In genomic region chr12:107753536-107753935, GRCm38 (mm10) we compare ENCODE assay signal across 23 mouse cellular contexts.
DNase-seq lines count a peak whose midpoint lies in the region; ATAC-seq lines count a peak whose summit lies in the region.
"Had no signal": no experiment of that assay in that cellular context is flagged by ENCODE, and none has a peak within 500 bp of the region (broad histone marks: within the 10 kb centered on the region; RNA-seq: fewer than 3 reads in every experiment).

No protein-coding gene starts in this region.

- H3K9me3 ChIP-seq in forebrain, embryonic 10.5 days: no peaks in the 10 kb centered on the region
- H3K9me3 ChIP-seq in forebrain, embryonic 14.5 days (replicated peaks; ENCODE audit: control insufficient read depth, low read length): no peaks in the 10 kb centered on the region
- no peaks in the 10 kb centered on the region for H3K9me3 ChIP-seq in lung, embryonic 15.5 days
- no peaks in the 10 kb centered on the region for H3K9me3 ChIP-seq in embryonic facial prominence, embryonic 12.5 days
- no peaks in the 10 kb centered on the region for H3K9me3 ChIP-seq in limb, embryonic 10.5 days (replicated peaks)
- H3K9me3 ChIP-seq: forebrain, embryonic 13.5 days; heart, embryonic 12.5 days; hindbrain, embryonic 15.5 days; limb, embryonic 13.5 days; liver, embryonic 13.5 days had no signal

- no peak overlapping the region for H3K4me2 ChIP-seq in forebrain, embryonic 14.5 days (ENCODE audit: low read length)
- H3K4me2 ChIP-seq in lung, embryonic 15.5 days: no peak overlapping the region
- H3K4me2 ChIP-seq in embryonic facial prominence, embryonic 12.5 days (replicated peaks): no peak overlapping the region
- H3K4me2 ChIP-seq: forebrain, embryonic 13.5 days; hindbrain, embryonic 15.5 days; limb, embryonic 13.5 days; liver, embryonic 13.5 days had no signal

- H3K36me3 ChIP-seq in forebrain, embryonic 10.5 days (replicated peaks): no peaks in the 10 kb centered on the region
- no peaks in the 10 kb centered on the region for H3K36me3 ChIP-seq in forebrain, embryonic 14.5 days (ENCODE audit: control insufficient read depth, insufficient read depth, low read length)
- H3K36me3 ChIP-seq in lung, embryonic 15.5 days: no peaks in the 10 kb centered on the region
- no peaks in the 10 kb centered on the region for H3K36me3 ChIP-seq in embryonic facial prominence, embryonic 12.5 days
- no peaks in the 10 kb centered on the region for H3K36me3 ChIP-seq in limb, embryonic 10.5 days
- H3K36me3 ChIP-seq: G1E; heart, embryonic 12.5 days; hindbrain, embryonic 15.5 days; limb, embryonic 13.5 days; liver, embryonic 13.5 days had no signal

- 61% methylated on average over 6 of the region's 6 CpGs for WGBS in forebrain, embryonic 10.5 days
- WGBS in forebrain, embryonic 14.5 days: 70% methylated on average over 6 of the region's 6 CpGs
- 45% methylated on average over 6 of the region's 6 CpGs for WGBS in lung, embryonic 15.5 days
- WGBS in embryonic facial prominence, embryonic 12.5 days: 43% methylated on average over 6 of the region's 6 CpGs
- 60% methylated on average over 6 of the region's 6 CpGs for WGBS in limb, embryonic 10.5 days

- H3K27ac ChIP-seq in forebrain, embryonic 10.5 days: peak overlapping the region; percentile 80
- H3K27ac ChIP-seq in forebrain, embryonic 14.5 days (ENCODE audit: low read depth, low read length): no peak overlapping the region
- peak overlapping the region; percentile 39; the same call in 1 of the 2 replicates for H3K27ac ChIP-seq in lung, embryonic 15.5 days
- 0 out of 2 replicates have a peak overlapping the region, but pooled peaks have one; percentile 32 for H3K27ac ChIP-seq in embryonic facial prominence, embryonic 12.5 days
- H3K27ac ChIP-seq in limb, embryonic 10.5 days: peak overlapping the region; percentile 20
- H3K27ac ChIP-seq: forebrain, embryonic 13.5 days; heart, adult 2 months; hindbrain, embryonic 15.5 days; limb, embryonic 13.5 days; liver, embryonic 13.5 days; macrophage had no signal

- peaks cover 8% of the 10 kb centered on the region; the same call in 1 of the 2 replicates for H3K27me3 ChIP-seq in forebrain, embryonic 10.5 days (ENCODE audit: poor library complexity, severe bottlenecking)
- no peaks in the 10 kb centered on the region for H3K27me3 ChIP-seq in forebrain, embryonic 14.5 days (replicated peaks; ENCODE audit: control insufficient read depth, insufficient read depth, low read length)
- no peaks in the 10 kb centered on the region for H3K27me3 ChIP-seq in lung, embryonic 15.5 days
- H3K27me3 ChIP-seq in embryonic facial prominence, embryonic 12.5 days: no peaks in the 10 kb centered on the region
- peaks cover 14% of the 10 kb centered on the region; the same call in 1 of the 2 replicates for H3K27me3 ChIP-seq in limb, embryonic 10.5 days (ENCODE audit: low read depth, poor library complexity, severe bottlenecking)
- H3K27me3 ChIP-seq: hindbrain, embryonic 15.5 days; liver, embryonic 13.5 days had no signal

- no peak overlapping the region for H3K9ac ChIP-seq in forebrain, embryonic 14.5 days (ENCODE audit: low read length)
- no peak overlapping the region for H3K9ac ChIP-seq in lung, embryonic 15.5 days
- H3K9ac ChIP-seq in embryonic facial prominence, embryonic 12.5 days: no peak overlapping the region
- H3K9ac ChIP-seq: heart, embryonic 12.5 days; hindbrain, embryonic 15.5 days; limb, embryonic 13.5 days; liver, embryonic 13.5 days had no signal

- H3K4me3 ChIP-seq in forebrain, embryonic 10.5 days: no peak overlapping the region
- no peak overlapping the region for H3K4me3 ChIP-seq in forebrain, embryonic 14.5 days (ENCODE audit: low read depth, low read length)
- H3K4me3 ChIP-seq in lung, embryonic 15.5 days: no peak overlapping the region
- H3K4me3 ChIP-seq in embryonic facial prominence, embryonic 12.5 days: no peak overlapping the region
- H3K4me3 ChIP-seq in limb, embryonic 10.5 days: no peak overlapping the region
- H3K4me3 ChIP-seq: erythroblast, embryonic 14.5 days; forebrain, embryonic 13.5 days; heart, adult 2 months; heart, embryonic 12.5 days; hindbrain, embryonic 15.5 days; limb, embryonic 13.5 days; liver, embryonic 13.5 days had no signal

- ATAC-seq in forebrain, embryonic 14.5 days: no peak
- ATAC-seq in lung, embryonic 15.5 days (ENCODE audit: borderline replicate concordance, extremely low read depth, low FRiP score, low TSS enrichment): no peak
- ATAC-seq in embryonic facial prominence, embryonic 12.5 days (ENCODE audit: insufficient number of reproducible peaks, insufficient read depth, low FRiP score, low TSS enrichment): no peak
- ATAC-seq in granulocyte monocyte progenitor cell, adult 5-6 weeks (replicated peaks; ENCODE audit: poor library complexity, severe bottlenecking): no peak
- ATAC-seq: forebrain, embryonic 13.5 days had no signal

- peaks cover 57% of the 10 kb centered on the region for H3K4me1 ChIP-seq in forebrain, embryonic 10.5 days
- peaks cover 28% of the 10 kb centered on the region for H3K4me1 ChIP-seq in forebrain, embryonic 14.5 days (ENCODE audit: control insufficient read depth, insufficient read depth, low read length)
- H3K4me1 ChIP-seq in lung, embryonic 15.5 days: peaks cover 61% of the 10 kb centered on the region
- H3K4me1 ChIP-seq in embryonic facial prominence, embryonic 12.5 days: peaks cover 55% of the 10 kb centered on the region
- H3K4me1 ChIP-seq in limb, embryonic 10.5 days: peaks cover 73% of the 10 kb centered on the region
- H3K4me1 ChIP-seq: liver, embryonic 13.5 days had no signal

- DNase-seq in forebrain, embryonic 10.5 days (ENCODE audit: extremely low spot score, low spot score): no peak
- no peak for DNase-seq in forebrain, embryonic 14.5 days (ENCODE audit: low spot score)
- DNase-seq in lung, adult 18-20 months: no peak
- no peak for DNase-seq in limb, embryonic 10.5 days (ENCODE audit: low spot score)
- DNase-seq in kidney, adult 9 months: no peak
- DNase-seq: cerebellum, adult 8-10 months; cerebellum, postnatal 25 days; kidney, postnatal 14 days; layer of hippocampus, adult 9-11 months; liver, embryonic 13.5 days; thymus, adult 2 months; thymus, postnatal 36 days had no signal
